Mouse (Mus musculus) cerebellum, adult 2 months (tissue): ENCODE results near the gene Parp6. TPM values are rescaled to one million over a fixed set of nuclear protein-coding genes. Genes with fewer than 3 reads are reported as not detected.

Source experiments
- DNase-seq, 2 experiments: peaks; one replicate each; pipeline ENCODE4 v3.0.0; 2021
- H3K27ac ChIP-seq: fragments of 200-500 bp; 2 replicates; pipeline ENCODE4 v1.5.1; 2012; ENCODE audit warnings: low read length, control low read depth, inconsistent platforms; ENCODE audit not compliant: insufficient read depth
- H3K27me3 ChIP-seq: fragments of 200-500 bp; 2 replicates; pipeline ENCODE4 v1.6.1; 2012; ENCODE audit warnings: inconsistent platforms, mild to moderate bottlenecking, low read length, moderate library complexity; ENCODE audit not compliant: control insufficient read depth, insufficient read depth
- H3K4me1 ChIP-seq: fragments of 200-500 bp; 2 replicates; pipeline ENCODE4 v1.6.1; 2011; ENCODE audit warnings: low read length; ENCODE audit not compliant: control insufficient read depth, insufficient read depth
- H3K4me3 ChIP-seq: fragments of 200-500 bp; replicated peaks from 2 replicates; pipeline ENCODE3; 2011; ENCODE audit warnings: mild to moderate bottlenecking, low read depth, low read length, control low read depth; ENCODE audit not compliant: insufficient read depth
- CTCF ChIP-seq: fragments of 200-500 bp; IDR thresholded peaks from 2 replicates; pipeline ENCODE4 v1.5.1; 2011; ENCODE audit warnings: low read depth, mild to moderate bottlenecking, control low read depth, low read length, moderate library complexity, borderline replicate concordance; ENCODE audit not compliant: insufficient read depth
- POLR2A ChIP-seq: fragments of 200-500 bp; IDR thresholded peaks from 2 replicates; pipeline ENCODE4 v1.6.1; 2011; ENCODE audit warnings: low read length, control low read depth, borderline replicate concordance; ENCODE audit not compliant: insufficient read depth
- WGBS: fragments of 180-500 bp; shearing (Covaris S2); methylation state at CpG from one replicate; pipeline ENCODE4 v1.1.7; 2018; 5-methylcytosine and 5-hydroxymethylcytosine counted together
- polyA plus RNA-seq: library from polyadenylated mRNA; depleted of rRNA; stranded (reverse); fragments of >200 nt; gene quantifications from 2 replicates; pipeline ENCODE4 v1.2.3, GENCODE M21; 2012; rRNA removed

Parp6 gene
- 174 and 176 TPM in 2 replicates for polyA plus RNA-seq

DNA sequence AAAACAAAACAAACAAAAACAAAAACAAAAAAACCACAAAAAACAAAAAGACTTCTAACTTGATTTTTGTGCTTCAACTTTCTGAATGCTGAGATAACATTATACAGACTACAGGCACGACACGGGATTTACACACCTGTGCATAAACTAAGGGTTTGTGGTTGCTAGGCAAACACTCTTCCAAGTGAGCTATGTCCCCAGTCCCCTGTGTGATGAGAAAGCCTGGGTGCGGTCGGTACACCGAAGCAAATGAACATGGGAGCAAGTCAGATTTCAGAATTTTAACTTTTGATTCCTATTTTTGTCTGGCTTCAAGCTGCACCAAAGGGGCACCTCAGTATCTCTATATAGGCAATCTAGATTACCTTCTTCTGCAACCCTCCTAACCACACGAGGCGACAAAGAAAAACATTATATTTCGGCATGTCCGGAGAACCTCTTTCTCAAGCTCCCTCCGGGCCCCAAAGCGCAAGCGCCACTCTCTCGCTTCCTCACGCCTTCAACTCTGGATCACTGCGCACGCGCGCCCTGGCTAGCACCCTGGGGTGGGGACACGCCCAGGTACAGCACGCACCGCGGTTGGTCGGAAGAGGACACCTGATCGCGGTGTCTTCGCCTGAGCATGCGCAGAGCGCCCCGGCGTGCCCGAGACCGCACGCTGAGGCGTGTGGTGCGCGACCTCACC lies at the start of gene Parp6:
Gene Parp6, plus strand, starts transcription at position 663 of the 685 bp plus-strand sequence.
- H3K27me3 ChIP-seq, result no peaks in the 10 kb centered on the region
- peak within 1 kb of the TSS; percentile 69 for H3K27ac ChIP-seq
- H3K4me3 ChIP-seq, result peak within 1 kb of the TSS; percentile 87
- WGBS, result under 1% methylated on average over 36 of the region's 36 CpGs
- TF ChIP-seq POLR2A (peak; percentile 90; the same call in 1 of the 2 replicates), CTCF (peak; percentile 24; the same call in 1 of the 2 replicates)
- peak; percentile 100 for DNase-seq
- H3K4me1 ChIP-seq, result peaks cover 2% of the 10 kb centered on the region; the same call in 1 of the 2 replicates

DNA sequence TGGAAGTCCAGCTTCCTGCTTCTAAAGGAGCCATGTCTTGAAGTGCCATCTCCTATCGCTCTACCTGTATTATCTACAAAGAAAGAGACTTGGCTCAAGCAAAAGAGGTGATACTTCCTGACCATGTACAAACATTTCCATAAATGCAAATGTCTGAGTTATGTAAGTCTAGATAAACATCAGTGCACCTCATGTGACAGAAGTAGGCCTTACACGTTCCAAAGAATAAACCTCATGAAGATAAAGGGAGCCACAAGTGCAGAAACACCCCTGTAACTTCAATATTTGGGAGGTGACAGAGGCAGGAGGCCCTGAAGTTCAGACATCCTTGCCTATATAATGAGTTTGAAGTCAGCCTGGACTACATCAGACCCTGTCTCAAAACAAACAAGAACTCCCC lies 45.2 kb upstream of the Parp6 start:
- Histone ChIP-seq H3K4me1 (no peaks in the 10 kb centered on the region), H3K27me3 (no peaks in the 10 kb centered on the region), H3K4me3 (no peak overlapping the region), H3K27ac (no peak overlapping the region)
- 81% methylated on average over 2 of the region's 2 CpGs for WGBS
- DNase-seq, result no peak
- no peak for TF ChIP-seq POLR2A
- TF ChIP-seq CTCF, result no peak

DNA sequence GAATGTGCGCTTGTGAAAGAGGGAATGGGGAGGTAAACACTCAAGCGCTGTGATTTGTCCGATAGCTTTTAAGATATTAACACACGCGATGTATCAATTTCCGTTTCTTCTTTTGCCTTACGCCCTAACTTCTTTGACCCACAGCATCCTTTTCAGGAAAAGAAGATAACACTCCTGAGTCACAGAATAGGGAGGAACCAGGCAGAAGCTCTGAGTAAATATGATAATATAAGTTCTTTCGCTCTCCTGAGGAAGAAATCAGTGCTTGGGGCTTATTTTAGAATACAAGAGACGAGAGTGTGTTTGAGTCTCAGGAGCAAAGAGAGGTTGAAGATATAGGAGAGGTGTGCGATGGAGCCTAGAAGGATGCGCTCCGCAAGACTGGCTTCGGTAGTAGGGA lies 39.7 kb upstream of the Parp6 start:
- no peak for DNase-seq
- H3K27ac ChIP-seq, result no peak overlapping the region
- H3K4me1 ChIP-seq, result no peaks in the 10 kb centered on the region
- H3K27me3 ChIP-seq, result no peaks in the 10 kb centered on the region
- WGBS, result 10% methylated on average over 13 of the region's 13 CpGs
- H3K4me3 ChIP-seq, result peak overlapping the region; percentile 67
- TF ChIP-seq POLR2A (no peak), CTCF (no peak)

DNA sequence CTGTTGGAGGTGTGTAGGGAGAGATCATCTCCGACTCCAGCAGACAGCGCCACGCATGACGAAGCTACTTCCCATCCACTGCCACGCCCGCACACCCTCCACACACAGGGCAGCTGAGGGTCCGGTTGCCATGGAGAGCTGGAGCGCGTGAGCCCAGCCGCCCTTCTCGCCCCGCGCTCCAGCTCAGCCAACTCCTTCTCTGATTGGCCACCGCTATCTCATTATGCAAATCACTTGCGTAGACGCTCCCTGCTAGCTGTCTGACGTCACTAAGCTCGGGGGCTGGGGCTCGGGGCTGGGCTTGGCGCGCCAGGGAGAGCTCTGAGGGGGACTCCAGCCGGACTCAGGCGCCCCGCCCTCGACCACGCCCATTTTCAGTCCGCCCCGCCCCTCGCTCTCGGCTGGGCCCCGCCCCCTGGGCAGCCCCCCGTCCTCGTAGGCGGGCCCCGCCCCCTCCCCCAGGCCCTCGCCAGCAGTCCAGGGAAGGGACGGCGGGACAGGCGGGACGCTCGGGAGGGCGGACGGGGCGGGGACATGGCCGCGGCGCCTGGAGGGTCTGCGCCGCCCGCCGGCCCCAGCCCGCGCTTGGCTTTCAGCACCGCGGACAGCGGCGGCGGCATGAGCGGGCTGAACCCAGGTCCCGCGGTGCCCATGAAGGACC lies 39.1 kb upstream of the Parp6 start, which contains the start of gene Celf6:
Gene Celf6, plus strand, starts transcription at position 74 of the 661 bp plus-strand sequence.
- no peak for TF ChIP-seq CTCF
- 0 out of 2 replicates have a peak, but pooled peaks have one; percentile 16 for TF ChIP-seq POLR2A
- H3K27me3 ChIP-seq, result no peaks in the 10 kb centered on the region
- H3K4me3 ChIP-seq, result peak within 1 kb of the TSS; percentile 67
- peak; percentile 93 to 94 for DNase-seq
- H3K4me1 ChIP-seq, result no peaks in the 10 kb centered on the region
- under 1% methylated on average over 56 of the region's 61 CpGs for WGBS
- no peak within 1 kb of the TSS for H3K27ac ChIP-seq

DNA sequence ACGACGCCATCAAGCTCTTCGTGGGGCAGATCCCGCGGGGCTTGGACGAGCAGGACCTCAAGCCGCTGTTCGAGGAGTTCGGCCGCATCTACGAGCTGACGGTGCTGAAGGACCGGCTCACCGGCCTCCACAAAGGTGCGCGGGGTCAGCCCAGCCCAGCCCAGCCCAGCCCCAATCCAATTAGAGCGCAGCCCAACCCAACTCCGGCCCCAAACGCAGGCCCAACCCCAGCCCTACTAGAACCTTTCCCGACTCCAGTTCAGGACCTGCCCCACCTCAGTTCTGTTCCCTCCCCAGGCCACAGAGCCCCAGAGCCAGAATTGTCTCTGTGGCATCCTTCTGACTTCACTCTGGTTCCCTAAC lies 38.6 kb upstream of the Parp6 start:
- no peak overlapping the region for H3K27ac ChIP-seq
- under 1% methylated on average over 20 of the region's 20 CpGs for WGBS

DNA sequence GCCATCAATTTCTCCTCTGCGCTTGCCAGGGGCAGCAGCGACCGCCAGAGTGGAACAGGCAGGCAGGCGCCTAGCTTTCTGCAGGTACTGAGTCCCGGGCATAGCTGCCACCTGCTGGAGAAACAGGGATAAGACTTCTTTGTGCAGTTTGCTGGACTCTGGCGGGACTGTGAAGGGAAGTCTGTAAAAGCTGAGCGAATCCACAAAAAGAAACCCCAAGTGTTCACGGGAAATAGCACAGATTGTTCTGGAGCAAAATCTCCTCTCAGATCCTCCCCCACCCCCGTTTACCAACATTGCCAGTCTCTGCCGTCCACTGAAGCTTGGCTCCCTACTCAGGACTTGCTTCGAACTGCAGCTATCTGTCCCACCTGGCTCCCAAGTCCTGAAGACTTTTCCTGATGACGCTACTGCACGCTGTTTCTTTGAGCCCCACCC lies 32.2 kb upstream of the Parp6 start:
- WGBS, result 4% methylated on average over 13 of the region's 13 CpGs
- DNase-seq, result peak; percentile 77 to 78
- no peak overlapping the region for H3K4me3 ChIP-seq
- no peaks in the 10 kb centered on the region; the same call in 1 of the 2 replicates for H3K4me1 ChIP-seq
- peak; percentile 76 for TF ChIP-seq CTCF
- TF ChIP-seq POLR2A, result no peak
- H3K27ac ChIP-seq, result no peak overlapping the region
- no peaks in the 10 kb centered on the region for H3K27me3 ChIP-seq

More for the DNA sequence above, 38.6 kb upstream of the Parp6 start:
- no peak for DNase-seq
- no peaks in the 10 kb centered on the region for H3K27me3 ChIP-seq
- H3K4me1 ChIP-seq, result no peaks in the 10 kb centered on the region
- TF ChIP-seq POLR2A (no peak), CTCF (no peak)
- H3K4me3 ChIP-seq, result peak overlapping the region; percentile 67

DNA sequence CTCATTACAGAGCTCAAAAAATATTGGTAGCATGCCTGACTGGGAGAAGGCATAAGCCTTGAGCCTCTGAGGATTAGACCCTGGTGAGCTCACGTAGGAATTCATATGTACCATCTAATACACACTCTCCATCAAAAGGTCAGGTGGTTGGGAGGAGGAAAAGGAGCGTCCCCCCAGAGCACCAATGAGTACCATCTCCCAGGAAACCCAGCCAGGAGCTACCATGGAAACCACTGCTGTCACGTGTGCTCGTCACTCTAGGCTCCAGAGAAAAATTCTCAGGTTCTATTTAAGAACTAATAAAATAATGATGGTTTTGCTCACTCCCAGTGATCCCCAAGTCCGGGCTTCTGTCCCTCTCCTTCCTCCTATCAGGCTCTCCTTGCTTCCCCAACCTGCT lies 28.8 kb upstream of the Parp6 start:
- Histone ChIP-seq H3K27me3 (no peaks in the 10 kb centered on the region), H3K27ac (no peak overlapping the region), H3K4me1 (no peaks in the 10 kb centered on the region; the same call in 1 of the 2 replicates), H3K4me3 (no peak overlapping the region)
- DNase-seq, result no peak
- no peak for TF ChIP-seq POLR2A
- no peak for TF ChIP-seq CTCF
- WGBS, result 66% methylated on average over 5 of the region's 5 CpGs
